Mouse (Mus musculus) midbrain, embryonic 14.5 days (tissue): ENCODE data around the gene Sephs2. TPM values are rescaled to one million over a fixed set of nuclear protein-coding genes. Genes with fewer than 3 reads are reported as not detected.

Source experiments
- ATAC-seq: fragments of 200-750 bp; cut with Nextera tagmentation; 2 replicates; pipeline ENCODE4 v1.8.0; 2017; ENCODE audit warnings: moderate number of reproducible peaks, moderate library complexity; ENCODE audit not compliant: low FRiP score, low TSS enrichment
- DNase-seq: peaks from one replicate; pipeline ENCODE4 v3.0.0-alpha.2; 2015
- H3K27ac ChIP-seq: fragments of 300-500 bp; sonication (generic); replicated peaks from 2 replicates; pipeline ENCODE4 v1.5.1; 2014; ENCODE audit warnings: mild to moderate bottlenecking, low read depth, low read length, moderate library complexity
- H3K27me3 ChIP-seq: fragments of 300-500 bp; sonication (generic); 2 replicates; pipeline ENCODE4 v1.6.1; 2014; ENCODE audit warnings: low read length, control low read depth, mixed read lengths; ENCODE audit not compliant: control insufficient read depth, insufficient read depth
- H3K36me3 ChIP-seq: fragments of 300-500 bp; sonication (generic); 2 replicates; pipeline ENCODE4 v1.6.1; 2014; ENCODE audit warnings: low read length, control low read depth; ENCODE audit not compliant: control insufficient read depth, insufficient read depth
- H3K4me1 ChIP-seq: fragments of 300-500 bp; sonication (generic); 2 replicates; pipeline ENCODE4 v1.6.1; 2014; ENCODE audit warnings: mild to moderate bottlenecking, antibody characterized with exemption, low read length, control low read depth; ENCODE audit not compliant: control insufficient read depth, insufficient read depth
- H3K4me2 ChIP-seq: fragments of 300-500 bp; sonication (generic); 2 replicates; pipeline ENCODE4 v1.6.1; 2014; ENCODE audit warnings: mild to moderate bottlenecking, low read length, moderate library complexity
- H3K4me3 ChIP-seq: fragments of 300-500 bp; sonication (generic); replicated peaks from 2 replicates; pipeline ENCODE4 v1.5.1; 2014; ENCODE audit warnings: low read depth, low read length
- H3K9ac ChIP-seq: fragments of 300-500 bp; sonication (generic); replicated peaks from 2 replicates; pipeline ENCODE4 v1.6.1; 2014; ENCODE audit warnings: mild to moderate bottlenecking, low read length, moderate library complexity
- H3K9me3 ChIP-seq: fragments of 300-500 bp; sonication (generic); 2 replicates; pipeline ENCODE4 v1.6.1; 2016; ENCODE audit warnings: low read length, control low read depth, mixed read lengths; ENCODE audit not compliant: control insufficient read depth
- WGBS: fragments of 180-500 bp; shearing (Covaris S2); extraction: QIAGEN DNeasy Blood & Tissue Kit; methylation state at CpG from one replicate; pipeline ENCODE4 v1.1.7; 2014; 5-methylcytosine and 5-hydroxymethylcytosine counted together
- polyA plus RNA-seq: library from polyadenylated mRNA; unstranded; fragments of >200 nt; fragmentation: Nextera tagmentation; extraction: Ambion mirVana; gene quantifications from 2 replicates; pipeline ENCODE4 v1.2.1, GENCODE M21; 2014

Gene Sephs2
- polyA plus RNA-seq, 1 experiment from 2014 or later: 78.4 TPM

GRCm38 (mm10) chr7:127296786-127297555, 23.1 kb upstream of the Sephs2 start:
- no peak overlapping the region for H3K4me3 ChIP-seq
- H3K4me2 ChIP-seq: no peak overlapping the region
- 82% methylated on average over 5 of the region's 5 CpGs for WGBS
- no peak overlapping the region for H3K27ac ChIP-seq
- no peaks in the 10 kb centered on the region for H3K27me3 ChIP-seq
- DNase-seq (no peak), ATAC-seq (no peak)
- H3K36me3 ChIP-seq: no peaks in the 10 kb centered on the region
- H3K4me1 ChIP-seq: no peaks in the 10 kb centered on the region
- no peaks in the 10 kb centered on the region for H3K9me3 ChIP-seq
- H3K9ac ChIP-seq: no peak overlapping the region

GRCm38 (mm10) chr7:127296098-127296497, 22.2 kb upstream of the Sephs2 start, which contains the start of gene Itgal:
TSS of gene Itgal (plus strand) at chr7:127296260.
- WGBS: 86% methylated on average over 11 of the region's 11 CpGs
- H3K4me1 ChIP-seq: no peaks in the 10 kb centered on the region
- no peaks in the 10 kb centered on the region for H3K9me3 ChIP-seq
- H3K4me2 ChIP-seq: no peak within 1 kb of the TSS
- DNase-seq: no peak
- no peak within 1 kb of the TSS for H3K4me3 ChIP-seq
- no peak for ATAC-seq
- no peaks in the 10 kb centered on the region for H3K27me3 ChIP-seq
- H3K9ac ChIP-seq: no peak within 1 kb of the TSS
- H3K27ac ChIP-seq: no peak within 1 kb of the TSS
- no peaks in the 10 kb centered on the region for H3K36me3 ChIP-seq

GRCm38 (mm10) chr7:127290142-127290541, 16.3 kb upstream of the Sephs2 start:
- H3K9ac ChIP-seq: no peak overlapping the region
- no peaks in the 10 kb centered on the region for H3K27me3 ChIP-seq
- H3K4me3 ChIP-seq: no peak overlapping the region
- ATAC-seq (no peak), DNase-seq (no peak)
- H3K4me2 ChIP-seq: no peak overlapping the region
- 0 out of 2 replicates have a peak, but pooled peaks cover 3% of the 10 kb centered on the region for H3K9me3 ChIP-seq
- WGBS: 55% methylated on average over 8 of the region's 8 CpGs
- no peaks in the 10 kb centered on the region for H3K36me3 ChIP-seq
- H3K27ac ChIP-seq: no peak overlapping the region
- no peaks in the 10 kb centered on the region for H3K4me1 ChIP-seq

- 86% methylated on average over 2 of the region's 2 CpGs for WGBS
- no peak for ATAC-seq
- H3K9ac ChIP-seq: no peak overlapping the region
Observed at GRCm38 (mm10) chr7:127289306-127289705, 15.5 kb upstream of the Sephs2 start.

GRCm38 (mm10) chr7:127287940-127288339, 14.1 kb upstream of the Sephs2 start:
- H3K9me3 ChIP-seq: 0 out of 2 replicates have a peak, but pooled peaks cover 3% of the 10 kb centered on the region
- no peak overlapping the region for H3K27ac ChIP-seq
- no peak for ATAC-seq
- no peak overlapping the region for H3K4me2 ChIP-seq
- no peak overlapping the region for H3K9ac ChIP-seq
- DNase-seq: peak; percentile 3
- no peaks in the 10 kb centered on the region for H3K27me3 ChIP-seq
- no peak overlapping the region for H3K4me3 ChIP-seq
- H3K36me3 ChIP-seq: no peaks in the 10 kb centered on the region
- no peaks in the 10 kb centered on the region for H3K4me1 ChIP-seq
- 71% methylated on average over 1 of the region's 1 CpGs for WGBS

More at GRCm38 (mm10) chr7:127289306-127289705, 15.5 kb upstream of the Sephs2 start:
- no peaks in the 10 kb centered on the region for H3K4me1 ChIP-seq
- H3K36me3 ChIP-seq: no peaks in the 10 kb centered on the region
- H3K4me3 ChIP-seq: no peak overlapping the region
- DNase-seq: no peak
- H3K27me3 ChIP-seq: no peaks in the 10 kb centered on the region
- 0 out of 2 replicates have a peak, but pooled peaks cover 3% of the 10 kb centered on the region for H3K9me3 ChIP-seq
- H3K4me2 ChIP-seq: no peak overlapping the region
- H3K27ac ChIP-seq: no peak overlapping the region

- ATAC-seq: no peak
- H3K27ac ChIP-seq: no peak overlapping the region
- H3K36me3 ChIP-seq: no peaks in the 10 kb centered on the region
- no peak overlapping the region for H3K9ac ChIP-seq
- no peak overlapping the region for H3K4me3 ChIP-seq
- no peak overlapping the region for H3K4me2 ChIP-seq
- H3K4me1 ChIP-seq: no peaks in the 10 kb centered on the region
- 77% methylated on average over 10 of the region's 10 CpGs for WGBS
- no peak for DNase-seq
- 0 out of 2 replicates have a peak, but pooled peaks cover 3% of the 10 kb centered on the region for H3K9me3 ChIP-seq
- no peaks in the 10 kb centered on the region for H3K27me3 ChIP-seq
Observed at GRCm38 (mm10) chr7:127285154-127285553, 11.3 kb upstream of the Sephs2 start.

- Histone ChIP-seq H3K27me3 (no peaks in the 10 kb centered on the region), H3K4me1 (no peaks in the 10 kb centered on the region), H3K4me3 (no peak overlapping the region), H3K4me2 (no peak overlapping the region), H3K36me3 (no peaks in the 10 kb centered on the region), H3K27ac (no peak overlapping the region), H3K9ac (no peak overlapping the region), H3K9me3 (no peaks in the 10 kb centered on the region)
- ATAC-seq: no peak
- no peak for DNase-seq
- WGBS: 86% methylated on average over 2 of the region's 2 CpGs
Observed at GRCm38 (mm10) chr7:127282190-127282589, 8.3 kb upstream of the Sephs2 start.

GRCm38 (mm10) chr7:127281114-127281513, 7.3 kb upstream of the Sephs2 start:
- H3K27ac ChIP-seq: no peak overlapping the region
- H3K36me3 ChIP-seq: no peaks in the 10 kb centered on the region
- WGBS: 78% methylated on average over 4 of the region's 4 CpGs
- H3K4me3 ChIP-seq: no peak overlapping the region
- ATAC-seq (no peak), DNase-seq (no peak)
- no peak overlapping the region for H3K4me2 ChIP-seq
- no peaks in the 10 kb centered on the region for H3K27me3 ChIP-seq
- H3K9ac ChIP-seq: no peak overlapping the region
- H3K9me3 ChIP-seq: no peaks in the 10 kb centered on the region
- no peaks in the 10 kb centered on the region for H3K4me1 ChIP-seq

- H3K36me3 ChIP-seq: no peaks in the 10 kb centered on the region
- no peaks in the 10 kb centered on the region for H3K9me3 ChIP-seq
- no peak overlapping the region for H3K4me2 ChIP-seq
- WGBS: 81% methylated on average over 3 of the region's 3 CpGs
- H3K4me3 ChIP-seq: no peak overlapping the region
- H3K27me3 ChIP-seq: no peaks in the 10 kb centered on the region
- no peak overlapping the region for H3K27ac ChIP-seq
- H3K4me1 ChIP-seq: no peaks in the 10 kb centered on the region
- no peak for DNase-seq
- ATAC-seq: no peak
- no peak overlapping the region for H3K9ac ChIP-seq
Observed at GRCm38 (mm10) chr7:127280092-127280491, 6.2 kb upstream of the Sephs2 start.
